Mouse (Mus musculus): Measurements from ENCODE around the gene Trpc3. TPM values are rescaled to one million over a fixed set of nuclear protein-coding genes. Genes with fewer than 3 reads are reported as not detected.
"Not testable (repeated sequence)": the region's sequence is repeated elsewhere in the genome, so short reads cannot be mapped to it uniquely, and the experiment has no call there.

The Trpc3 gene
- total RNA-seq (2022), result 1 to 10 TPM; 3.9 to 9.6 (median 6.6) TPM

GRCm38 (mm10) chr3:36689392-36690291, at the start of gene Trpc3:
Gene Trpc3 (minus strand): TSS chr3:36690167.
- no peak for DNase-seq (ENCODE audit: low spot score in 2 of 2)

- peak in 1 of 2 experiments; percentile 19 for DNase-seq (ENCODE audit: low spot score in 2 of 2)
These were observed 48.1 kb upstream of the Trpc3 start for GRCm38 (mm10) chr3:36738071-36738470.

GRCm38 (mm10) chr3:36733075-36733474, 43.1 kb upstream of the Trpc3 start:
- DNase-seq (ENCODE audit: low spot score in 2 of 2), result no peak

GRCm38 (mm10) chr3:36726545-36726944, 36.6 kb upstream of the Trpc3 start:
- DNase-seq (ENCODE audit: low spot score in 2 of 2), result no peak

DNA sequence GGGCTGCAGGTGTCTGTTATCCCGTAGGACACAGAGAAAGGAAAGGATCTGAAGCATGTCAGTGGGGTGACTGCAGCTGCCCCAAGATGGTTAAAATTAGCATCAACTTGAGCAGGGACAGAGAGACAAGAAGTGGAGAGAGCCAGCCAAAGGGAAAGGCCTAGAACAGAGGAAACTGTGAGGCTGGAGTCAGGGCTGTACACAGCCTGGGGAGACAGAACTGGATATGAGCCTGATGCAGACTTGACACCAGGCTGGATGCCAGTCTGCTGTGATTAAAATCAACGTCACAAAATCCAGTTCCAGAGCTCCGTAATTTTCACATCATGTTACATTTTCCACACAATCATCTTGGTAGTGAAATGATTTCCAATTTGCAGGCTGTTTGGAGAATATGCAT, 31.9 kb upstream of the Trpc3 start:
- no peak for DNase-seq (ENCODE audit: low spot score in 2 of 2)

DNA sequence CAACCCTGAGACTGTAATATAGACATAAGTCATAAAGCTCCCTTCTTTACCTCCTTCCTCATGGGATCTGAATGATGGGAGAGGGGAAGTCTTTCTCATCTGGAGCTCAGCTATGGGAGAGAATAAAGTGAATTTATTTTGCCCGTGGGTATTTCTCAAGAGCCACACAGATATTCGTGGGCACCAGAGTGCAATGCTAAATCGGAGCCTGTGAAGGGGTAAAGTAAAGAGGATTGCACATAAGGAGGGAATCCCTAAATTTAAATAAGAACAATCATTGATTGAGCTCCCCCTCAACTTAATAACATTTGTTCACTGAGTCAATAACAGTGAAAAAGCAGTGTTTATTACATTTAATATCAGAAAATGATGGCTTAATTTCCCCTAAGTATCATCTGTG, 19.6 kb upstream of the Trpc3 start:
- no peak for DNase-seq (ENCODE audit: low spot score in 2 of 2)

- no peak for DNase-seq (ENCODE audit: low spot score in 2 of 2)
These were observed 304 bp upstream of the Trpc3 start for GRCm38 (mm10) chr3:36690292-36690650.

DNA sequence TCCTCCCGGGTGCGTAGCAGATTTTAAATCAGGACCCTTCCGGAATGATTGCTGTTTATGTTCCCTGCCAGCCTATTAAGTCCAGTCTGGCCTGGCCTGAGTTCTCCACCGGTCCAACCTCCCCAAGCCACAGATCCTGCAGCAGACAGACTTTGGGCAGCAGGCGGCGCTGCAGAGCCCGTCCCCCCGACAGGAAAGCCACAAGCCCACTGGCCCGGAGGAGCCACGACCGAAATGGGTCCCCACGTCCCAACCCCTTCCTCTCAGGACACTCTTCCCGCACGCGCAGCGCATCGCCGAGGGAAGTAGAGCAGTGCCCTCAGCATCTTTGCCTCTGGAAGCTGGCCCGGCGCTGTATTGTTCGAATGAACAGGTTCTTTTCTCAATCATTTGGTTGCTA, 1.1 kb downstream of the Trpc3 start:
- DNase-seq (ENCODE audit: low spot score in 2 of 2), result peak; percentile 14 to 33

DNA sequence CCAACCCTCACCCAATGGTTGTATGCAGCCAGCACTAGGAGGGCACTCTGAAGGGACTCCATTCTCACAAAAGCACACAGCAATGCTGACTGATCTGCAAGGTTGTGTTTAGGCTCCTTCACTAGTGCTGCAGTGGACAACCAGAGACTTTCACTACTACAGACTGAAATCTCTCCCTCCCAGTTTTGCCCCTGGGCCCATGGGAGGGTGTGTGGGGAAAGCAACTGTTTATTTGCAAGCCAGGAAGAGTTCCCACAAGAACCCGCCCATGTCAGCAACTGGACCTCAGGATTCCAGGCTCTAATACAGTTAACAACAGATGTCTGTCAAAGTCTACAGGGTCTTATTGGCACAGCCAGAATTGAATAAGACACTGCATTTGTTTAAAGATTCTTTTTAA, 14.1 kb downstream of the Trpc3 start:
- no peak for DNase-seq (ENCODE audit: low spot score in 2 of 2)

DNA sequence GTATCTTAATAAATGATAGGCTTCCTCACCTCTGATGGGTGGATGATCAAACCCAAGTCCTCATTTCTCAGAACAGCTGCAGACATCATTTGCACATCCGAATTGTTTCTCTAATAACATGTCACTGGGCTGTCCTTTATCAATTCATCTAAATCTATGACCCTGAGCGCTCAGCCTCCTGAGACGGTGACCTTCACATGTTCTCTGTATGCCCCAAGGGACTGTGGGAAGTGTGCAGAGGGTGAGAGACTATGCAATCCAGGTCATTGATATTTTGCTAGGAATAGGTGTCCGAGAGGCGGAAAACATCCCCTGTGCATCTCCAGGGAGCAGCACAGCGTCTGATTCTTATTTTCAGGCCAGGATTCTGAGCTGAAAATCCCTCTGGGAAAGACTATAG, 22.2 kb downstream of the Trpc3 start:
- DNase-seq (ENCODE audit: low spot score in 2 of 2), result no peak

- DNase-seq (ENCODE audit: low spot score in 2 of 2), result not testable (repeated sequence)
These were observed 44.8 kb downstream of the Trpc3 start for GRCm38 (mm10) chr3:36645245-36645559.

GRCm38 (mm10) chr3:36644554-36645244, 45.3 kb downstream of the Trpc3 start:
- DNase-seq (ENCODE audit: low spot score in 2 of 2), result no peak

GRCm38 (mm10) chr3:36643354-36643753, 46.6 kb downstream of the Trpc3 start:
- no peak for DNase-seq (ENCODE audit: low spot score in 2 of 2)

GRCm38 (mm10) chr3:36642736-36643135, 47.2 kb downstream of the Trpc3 start:
- peak; percentile 19 to 32 for DNase-seq (ENCODE audit: low spot score in 2 of 2)

GRCm38 (mm10) chr3:36640787-36641186, 49.2 kb downstream of the Trpc3 start:
- DNase-seq (ENCODE audit: low spot score in 2 of 2), result no peak

GRCm38 (mm10) chr3:36635449-36635848, 54.5 kb downstream of the Trpc3 start:
- DNase-seq (ENCODE audit: low spot score in 2 of 2), result peak; percentile 33 to 55

DNA sequence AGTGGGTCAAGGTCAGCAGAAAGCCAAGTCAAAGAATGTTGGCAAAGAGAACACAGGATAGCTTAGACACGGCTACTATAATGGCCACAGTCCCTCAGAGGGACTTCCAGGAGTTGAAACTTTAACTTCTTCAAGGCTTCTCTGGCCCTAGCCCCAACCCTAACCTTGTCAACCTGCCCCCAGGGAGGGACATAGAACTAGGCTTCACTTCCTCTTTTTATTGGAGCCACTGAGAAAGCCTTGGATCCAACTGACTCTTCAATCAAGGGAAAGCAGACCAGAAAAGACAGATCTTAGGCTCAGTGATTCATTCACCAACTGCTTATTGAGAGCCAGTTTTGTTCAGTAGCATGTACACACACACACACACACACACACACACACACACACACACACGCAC, 63.2 kb downstream of the Trpc3 start:
- DNase-seq (ENCODE audit: low spot score in 2 of 2), result no peak

GRCm38 (mm10) chr3:36618181-36618580, 71.8 kb downstream of the Trpc3 start:
- DNase-seq (ENCODE audit: low spot score in 2 of 2), result no peak

DNA sequence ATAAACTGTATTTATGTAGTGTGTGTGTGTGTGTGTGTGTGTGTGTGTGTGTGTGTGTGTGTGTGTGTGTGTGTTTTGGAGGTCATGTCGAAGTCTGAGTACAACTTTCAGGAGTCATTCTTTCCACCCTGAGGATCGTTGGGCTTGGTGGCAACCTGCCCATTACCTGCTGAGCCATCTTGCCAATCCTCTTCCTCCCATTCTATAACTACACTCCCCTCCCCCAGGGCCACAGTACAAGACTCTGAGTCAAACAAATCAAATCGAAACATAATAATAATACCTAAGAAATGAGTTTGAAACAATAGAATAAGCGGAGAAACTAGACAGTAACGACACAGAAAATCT, 76.1 kb downstream of the Trpc3 start:
- DNase-seq (ENCODE audit: low spot score in 2 of 2), result no peak

DNA sequence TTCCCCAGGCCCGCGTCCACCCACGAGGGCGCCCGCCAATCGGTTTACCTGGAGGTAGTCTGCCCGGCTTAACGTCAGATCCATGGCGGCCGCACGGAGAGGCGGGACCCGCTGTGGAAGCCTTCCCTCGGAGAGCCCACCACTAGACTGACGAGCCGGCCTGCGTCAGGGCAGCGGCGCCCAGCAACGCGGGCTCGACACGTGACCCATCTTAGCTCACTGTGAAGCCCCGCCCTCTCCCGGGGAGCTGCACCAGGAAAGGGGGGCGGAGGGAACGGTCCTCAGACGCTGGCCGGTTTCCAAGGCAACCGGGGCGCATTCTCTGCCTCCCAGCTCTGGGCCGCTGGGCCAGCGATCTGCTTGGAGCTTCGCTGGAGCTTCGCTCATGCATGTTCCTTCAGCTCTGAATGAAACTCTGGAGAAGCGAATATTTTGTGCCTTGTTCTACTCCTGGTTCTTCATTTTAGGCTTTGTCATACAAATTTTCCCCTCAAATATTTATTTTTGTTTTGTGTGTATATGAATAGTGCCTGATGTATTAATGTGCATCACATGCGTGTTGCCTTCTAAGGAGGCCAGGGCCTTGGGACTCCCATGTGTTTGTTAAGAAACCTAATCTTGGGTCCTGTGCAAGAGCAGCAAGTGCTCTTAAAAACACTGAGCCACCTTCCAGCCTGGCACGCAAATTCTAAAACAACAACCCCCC, 76.6 kb downstream of the Trpc3 start, which contains the start of gene Bbs7:
Gene Bbs7, minus strand, starts transcription at position 276 of the 706 bp plus-strand sequence.
- DNase-seq (ENCODE audit: low spot score in 2 of 2), result peak; percentile 93 to 94

DNA sequence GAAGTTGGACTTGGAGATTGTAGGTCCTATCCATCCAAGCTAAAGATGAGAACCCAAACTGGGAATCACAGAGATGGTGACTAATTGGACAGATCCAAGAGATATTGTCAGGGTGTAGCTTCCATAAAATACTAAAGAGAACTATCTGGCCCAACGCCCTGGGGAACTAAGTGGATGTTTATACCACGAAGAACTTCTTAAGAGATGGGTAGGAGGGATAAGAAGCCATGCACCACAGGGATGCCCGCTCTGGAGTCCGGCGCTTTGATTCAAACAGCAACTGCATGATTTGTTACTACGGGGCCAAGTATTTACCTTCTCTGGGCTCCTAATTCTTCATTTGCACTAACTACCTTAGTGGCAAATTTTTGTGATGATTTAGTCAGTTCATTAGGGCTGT, 77.3 kb downstream of the Trpc3 start:
- peak in 1 of 2 experiments; percentile 7 for DNase-seq (ENCODE audit: low spot score in 2 of 2)
